Mouse (Mus musculus) cerebellum, adult 2 months (tissue): ENCODE results near the gene 6820408C15Rik. TPM values are rescaled to one million over a fixed set of nuclear protein-coding genes. Genes with fewer than 3 reads are reported as not detected.

Source experiments
- DNase-seq, 2 experiments: peaks; one replicate each; pipeline ENCODE4 v3.0.0; 2021
- H3K27ac ChIP-seq: fragments of 200-500 bp; 2 replicates; pipeline ENCODE4 v1.5.1; 2012; ENCODE audit warnings: low read length, control low read depth, inconsistent platforms; ENCODE audit not compliant: insufficient read depth
- H3K27me3 ChIP-seq: fragments of 200-500 bp; 2 replicates; pipeline ENCODE4 v1.6.1; 2012; ENCODE audit warnings: inconsistent platforms, mild to moderate bottlenecking, low read length, moderate library complexity; ENCODE audit not compliant: control insufficient read depth, insufficient read depth
- H3K4me1 ChIP-seq: fragments of 200-500 bp; 2 replicates; pipeline ENCODE4 v1.6.1; 2011; ENCODE audit warnings: low read length; ENCODE audit not compliant: control insufficient read depth, insufficient read depth
- H3K4me3 ChIP-seq: fragments of 200-500 bp; replicated peaks from 2 replicates; pipeline ENCODE3; 2011; ENCODE audit warnings: mild to moderate bottlenecking, low read depth, low read length, control low read depth; ENCODE audit not compliant: insufficient read depth
- CTCF ChIP-seq: fragments of 200-500 bp; IDR thresholded peaks from 2 replicates; pipeline ENCODE4 v1.5.1; 2011; ENCODE audit warnings: low read depth, mild to moderate bottlenecking, control low read depth, low read length, moderate library complexity, borderline replicate concordance; ENCODE audit not compliant: insufficient read depth
- POLR2A ChIP-seq: fragments of 200-500 bp; IDR thresholded peaks from 2 replicates; pipeline ENCODE4 v1.6.1; 2011; ENCODE audit warnings: low read length, control low read depth, borderline replicate concordance; ENCODE audit not compliant: insufficient read depth
- WGBS: fragments of 180-500 bp; shearing (Covaris S2); methylation state at CpG from one replicate; pipeline ENCODE4 v1.1.7; 2018; 5-methylcytosine and 5-hydroxymethylcytosine counted together
- polyA plus RNA-seq: library from polyadenylated mRNA; depleted of rRNA; stranded (reverse); fragments of >200 nt; gene quantifications from 2 replicates; pipeline ENCODE4 v1.2.3, GENCODE M21; 2012; rRNA removed

The 6820408C15Rik gene
- polyA plus RNA-seq, 1 experiment: 2.6 TPM

- 93% methylated on average over 7 of the region's 7 CpGs for WGBS
- Histone ChIP-seq H3K4me1 (no peaks in the 10 kb centered on the region), H3K27me3 (no peaks in the 10 kb centered on the region), H3K27ac (no peak overlapping the region), H3K4me3 (no peak overlapping the region)
- DNase-seq: no peak
- TF ChIP-seq CTCF (no peak), POLR2A (no peak)
Observed at GRCm38 (mm10) chr2:152481726-152482125, 66.3 kb downstream of the 6820408C15Rik start.

DNA sequence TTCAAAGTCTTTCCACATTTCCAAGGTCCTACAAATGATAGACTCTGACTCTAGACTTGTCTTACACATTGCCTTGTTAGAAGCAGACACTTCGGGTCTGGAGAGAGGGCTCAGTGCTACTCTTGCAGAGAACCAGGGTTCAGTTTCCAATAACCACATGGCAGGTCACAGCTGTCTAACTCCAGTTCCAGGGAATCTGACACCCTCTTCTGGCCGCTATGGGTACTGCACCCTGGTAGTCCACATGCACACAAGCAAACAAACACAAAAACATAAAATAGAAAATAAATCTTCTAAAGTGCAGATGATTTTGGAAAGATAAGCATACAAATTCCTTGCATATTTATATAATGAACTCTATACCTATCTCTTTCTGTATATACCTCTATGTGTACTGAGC, 71.6 kb downstream of the 6820408C15Rik start:
- no peak for DNase-seq
- H3K27ac ChIP-seq: no peak overlapping the region

DNA sequence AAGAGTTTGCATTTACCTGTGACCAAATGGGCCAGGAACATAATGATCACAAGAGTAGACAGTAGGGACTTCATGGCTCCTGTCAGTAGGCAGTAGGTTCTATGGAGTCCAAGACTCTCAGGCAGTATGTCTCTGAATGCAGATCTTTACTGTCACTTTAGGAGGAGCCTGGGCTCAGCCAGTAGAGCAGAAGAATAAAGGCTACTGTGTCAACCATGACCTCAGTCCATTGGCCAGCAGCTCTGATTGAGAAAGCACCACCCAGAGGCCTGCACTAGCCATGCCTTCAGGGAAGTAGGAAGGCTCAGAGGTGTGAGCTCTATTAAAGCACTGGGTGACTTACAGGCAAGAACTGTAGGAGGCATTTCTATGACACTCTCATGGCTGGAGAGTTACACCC, 74.7 kb downstream of the 6820408C15Rik start, which contains the start of gene Defb22:
Defb22 (minus strand) TSS at position 101 of the 400 bp plus-strand sequence.
- no peak within 1 kb of the TSS for H3K27ac ChIP-seq
- no peak for TF ChIP-seq POLR2A
- TF ChIP-seq CTCF: no peak
- no peak for DNase-seq
- no peak within 1 kb of the TSS for H3K4me3 ChIP-seq
- no peaks in the 10 kb centered on the region for H3K4me1 ChIP-seq
- H3K27me3 ChIP-seq: no peaks in the 10 kb centered on the region; the same call in 1 of the 2 replicates

More for the DNA sequence above, 71.6 kb downstream of the 6820408C15Rik start:
- no peaks in the 10 kb centered on the region; the same call in 1 of the 2 replicates for H3K27me3 ChIP-seq
- no peak overlapping the region for H3K4me3 ChIP-seq
- WGBS: 69% methylated on average over 2 of the region's 2 CpGs
- TF ChIP-seq POLR2A: no peak
- no peak for TF ChIP-seq CTCF
- H3K4me1 ChIP-seq: no peaks in the 10 kb centered on the region

GRCm38 (mm10) chr2:152493151-152493550, 77.8 kb downstream of the 6820408C15Rik start:
- no peak for DNase-seq
- 78% methylated on average over 6 of the region's 6 CpGs for WGBS
- Histone ChIP-seq H3K27ac (no peak overlapping the region), H3K27me3 (no peaks in the 10 kb centered on the region; the same call in 1 of the 2 replicates), H3K4me1 (no peaks in the 10 kb centered on the region), H3K4me3 (no peak overlapping the region)
- TF ChIP-seq POLR2A: no peak
- no peak for TF ChIP-seq CTCF

Other genes with a start within 250 kb of the 6820408C15Rik start
- gene Csnk2a1, start 188.7 kb upstream of the 6820408C15Rik start, polyA plus RNA-seq: 70.2 and 73.1 TPM in 2 replicates
- gene Tbc1d20, start 121.8 kb upstream of the 6820408C15Rik start, polyA plus RNA-seq: 38.7 and 40.9 TPM in 2 replicates
- gene Rbck1, start 82.9 kb upstream of the 6820408C15Rik start, polyA plus RNA-seq: 205 and 208 TPM in 2 replicates
- 1.1 TPM in 2 replicates for gene Trib3, start 71.6 kb upstream of the 6820408C15Rik start, polyA plus RNA-seq
- gene Nrsn2, start 38.9 kb upstream of the 6820408C15Rik start, polyA plus RNA-seq: 124 and 142 TPM in 2 replicates
- 11.1 and 12.1 TPM in 2 replicates for gene Sox12, start 17.5 kb upstream of the 6820408C15Rik start, polyA plus RNA-seq
- gene Zcchc3, start 560 bp upstream of the 6820408C15Rik start, polyA plus RNA-seq: 10.7 and 11.9 TPM in 2 replicates
- gene Defb23, start 49.0 kb downstream of the 6820408C15Rik start, polyA plus RNA-seq: not detected in 2 replicates
- 0.23 TPM in 1 of 2 replicates, not detected in the other for gene Defb20, start 61.5 kb downstream of the 6820408C15Rik start, polyA plus RNA-seq
- gene Defb22, start 74.6 kb downstream of the 6820408C15Rik start, polyA plus RNA-seq: not detected in 2 replicates
- gene Defb26, start 96.1 kb downstream of the 6820408C15Rik start, polyA plus RNA-seq: not detected in 2 replicates
- not detected in 2 replicates for gene Defb28, start 102.7 kb downstream of the 6820408C15Rik start, polyA plus RNA-seq
- gene Defb29, start 124.5 kb downstream of the 6820408C15Rik start, polyA plus RNA-seq: not detected in 2 replicates
- gene Gm17416, start 153.8 kb downstream of the 6820408C15Rik start, polyA plus RNA-seq: not detected in 2 replicates
- gene Defb21, start 157.2 kb downstream of the 6820408C15Rik start, polyA plus RNA-seq: not detected in 2 replicates
- gene Defb19, start 164.7 kb downstream of the 6820408C15Rik start, polyA plus RNA-seq: not detected in 2 replicates
- gene Defb45, start 183.8 kb downstream of the 6820408C15Rik start, polyA plus RNA-seq: not detected in 2 replicates
- not detected in 2 replicates for gene Defb36, start 188.7 kb downstream of the 6820408C15Rik start, polyA plus RNA-seq
- not detected in 2 replicates for gene Defb25, start 207.5 kb downstream of the 6820408C15Rik start, polyA plus RNA-seq
- 0.76 and 0.90 TPM in 2 replicates for gene Rem1, start 211.4 kb downstream of the 6820408C15Rik start, polyA plus RNA-seq